Mouse (Mus musculus) erythroblast, embryonic 14.5 days (primary cell): Measurements from ENCODE around the gene Cys1. TPM values are rescaled to one million over a fixed set of nuclear protein-coding genes. Genes with fewer than 3 reads are reported as not detected.

ENCODE experiments used
- H3K27me3 ChIP-seq: 2 replicates; pipeline ENCODE4 v1.6.1; 2012; ENCODE audit warnings: inconsistent platforms; ENCODE audit not compliant: control insufficient read depth
- H3K36me3 ChIP-seq: 2 replicates; pipeline ENCODE4 v1.6.1; 2012; ENCODE audit warnings: mild to moderate bottlenecking, inconsistent platforms; ENCODE audit not compliant: control insufficient read depth
- H3K4me1 ChIP-seq: 2 replicates; pipeline ENCODE4 v1.6.1; 2012; ENCODE audit warnings: inconsistent platforms; ENCODE audit not compliant: control insufficient read depth
- H3K4me3 ChIP-seq: replicated peaks from 2 replicates; pipeline ENCODE3; 2012; ENCODE audit warnings: moderate library complexity, mild to moderate bottlenecking, inconsistent platforms
- H3K9me3 ChIP-seq: 2 replicates; pipeline ENCODE4 v1.6.1; 2012; ENCODE audit warnings: low read length, inconsistent platforms, mixed read lengths; ENCODE audit not compliant: control insufficient read depth
- GATA1 ChIP-seq: IDR thresholded peaks from 2 replicates; pipeline ENCODE4 v1.6.1; 2012; ENCODE audit warnings: low read length, inconsistent platforms, mixed read lengths
- TAL1 ChIP-seq: IDR thresholded peaks from 3 replicates; pipeline ENCODE4 v1.6.1; 2012; ENCODE audit warnings: low read length, inconsistent platforms, mixed read lengths
- polyA plus RNA-seq: library from polyadenylated mRNA; stranded (reverse); fragments of >175 nt; gene quantifications from 2 replicates; pipeline ENCODE4 v1.2.3, GENCODE M21; 2012

The Cys1 gene
- polyA plus RNA-seq, 1 experiment = not detected

DNA sequence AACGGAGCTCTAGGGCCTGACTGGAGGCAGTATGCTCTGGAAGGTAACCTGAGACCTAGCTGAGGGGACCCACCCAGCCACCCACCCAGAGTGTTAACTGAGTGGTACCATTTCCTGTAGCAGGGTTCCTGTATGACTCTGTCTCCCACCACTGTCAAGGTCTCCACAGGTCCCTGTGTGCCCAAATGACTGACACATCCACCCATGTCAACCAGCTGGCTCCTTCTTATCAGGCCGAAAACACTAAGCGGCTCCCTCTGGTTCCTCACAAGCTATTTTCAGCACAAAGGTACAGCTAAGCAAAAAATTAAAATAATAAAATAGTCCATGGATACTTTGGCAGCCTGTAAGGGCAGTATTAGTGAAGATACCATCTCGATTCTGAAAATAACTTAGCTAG is 47.4 kb downstream of the Cys1 start:
- H3K36me3 ChIP-seq = no peaks in the 10 kb centered on the region
- H3K4me3 ChIP-seq = no peak overlapping the region
- H3K9me3 ChIP-seq = no peaks in the 10 kb centered on the region
- TF ChIP-seq GATA1 = no peak
- no peak for TF ChIP-seq TAL1
- peaks cover 49% of the 10 kb centered on the region for H3K4me1 ChIP-seq
- H3K27me3 ChIP-seq = 0 out of 2 replicates have a peak, but pooled peaks cover 5% of the 10 kb centered on the region

DNA sequence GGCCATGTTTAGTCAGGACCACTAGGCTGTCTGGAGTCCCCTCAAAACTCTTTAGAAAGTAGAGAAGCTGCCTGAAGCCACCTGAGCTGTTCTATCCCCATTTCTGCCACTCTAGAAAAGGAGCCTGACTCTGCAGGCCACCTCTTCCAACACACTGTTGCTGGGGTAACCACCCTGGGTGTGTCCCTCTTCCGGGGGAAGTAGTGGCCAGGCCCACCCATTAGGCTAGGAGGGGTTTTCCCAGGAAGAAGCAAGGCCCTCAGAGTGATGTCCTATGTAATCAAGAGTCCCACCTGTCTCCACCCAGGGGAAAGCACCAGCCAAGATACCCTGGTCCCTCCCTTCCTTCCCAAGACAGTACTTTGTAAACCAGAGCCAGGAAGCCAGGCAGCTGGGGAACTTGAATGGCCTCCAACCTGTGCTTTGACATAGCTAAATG is 47.8 kb downstream of the Cys1 start:
- Histone ChIP-seq H3K36me3 (no peaks in the 10 kb centered on the region), H3K9me3 (no peaks in the 10 kb centered on the region), H3K27me3 (0 out of 2 replicates have a peak, but pooled peaks cover 5% of the 10 kb centered on the region), H3K4me1 (peaks cover 46% of the 10 kb centered on the region), H3K4me3 (no peak overlapping the region)
- no peak for TF ChIP-seq GATA1
- no peak for TF ChIP-seq TAL1

DNA sequence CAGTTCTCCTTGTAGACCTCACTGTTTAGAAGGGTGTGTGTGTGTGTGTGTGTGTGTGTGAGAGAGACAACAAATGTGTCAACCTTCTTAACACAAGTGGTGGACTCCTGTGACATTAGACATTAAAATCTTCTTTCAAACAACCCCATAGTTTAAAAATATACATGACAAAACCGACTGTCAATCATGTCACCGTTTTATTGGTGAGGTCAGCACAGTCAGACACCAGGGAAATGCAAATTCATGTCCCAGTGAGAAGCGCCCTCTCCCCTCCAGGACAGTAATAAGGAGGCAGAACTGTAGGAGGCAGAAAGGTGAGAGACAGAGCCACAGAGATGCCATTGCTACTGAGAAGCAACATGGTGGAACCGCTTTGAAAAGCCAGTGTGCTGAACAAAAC is 49.2 kb downstream of the Cys1 start:
- Histone ChIP-seq H3K27me3 (0 out of 2 replicates have a peak, but pooled peaks cover 5% of the 10 kb centered on the region), H3K4me1 (peaks cover 46% of the 10 kb centered on the region), H3K9me3 (no peaks in the 10 kb centered on the region), H3K4me3 (no peak overlapping the region), H3K36me3 (no peaks in the 10 kb centered on the region)
- TF ChIP-seq GATA1 (no peak), TAL1 (no peak)

DNA sequence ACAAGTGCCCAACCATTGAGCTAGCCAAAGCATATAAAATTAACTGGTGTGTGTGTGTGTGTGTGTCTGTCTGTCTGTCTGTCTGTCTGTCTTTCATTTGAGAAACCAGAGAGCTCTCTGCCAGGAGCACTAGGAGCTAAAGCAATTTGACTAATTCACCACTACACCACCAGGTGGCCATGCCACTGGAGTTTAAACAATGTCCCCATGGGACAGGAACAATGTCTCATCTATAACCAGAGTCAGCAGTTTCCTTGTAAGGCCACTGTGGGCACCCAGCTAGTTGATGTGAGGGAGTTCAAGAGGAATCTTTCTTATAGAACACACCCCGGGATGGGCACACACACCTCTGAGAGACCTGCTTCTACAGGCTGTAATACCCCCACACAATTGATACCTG is 51.4 kb downstream of the Cys1 start:
- H3K4me3 ChIP-seq = no peak overlapping the region
- H3K27me3 ChIP-seq = no peaks in the 10 kb centered on the region
- H3K36me3 ChIP-seq = no peaks in the 10 kb centered on the region
- H3K9me3 ChIP-seq = no peaks in the 10 kb centered on the region
- TF ChIP-seq TAL1 = no peak
- no peak for TF ChIP-seq GATA1
- H3K4me1 ChIP-seq = peaks cover 30% of the 10 kb centered on the region

DNA sequence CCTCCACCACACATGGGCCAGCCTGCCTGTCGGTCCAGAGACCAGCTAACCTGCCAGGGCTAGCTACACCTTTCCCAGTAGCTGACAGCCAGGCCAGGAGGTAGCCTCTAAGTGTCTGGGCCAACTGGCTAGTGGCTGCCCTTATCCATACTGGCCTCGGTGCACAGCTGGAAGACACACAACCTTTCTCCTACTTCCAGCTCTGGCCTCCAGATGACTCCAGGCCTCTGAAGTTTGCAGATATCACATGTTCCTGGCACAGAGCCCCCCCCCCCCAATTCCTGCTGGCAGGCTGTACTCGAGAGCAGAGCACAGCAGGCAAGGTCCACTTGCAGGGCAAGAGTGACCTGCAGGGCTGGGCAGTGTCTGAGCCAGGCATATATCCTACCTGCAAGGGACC is 54.4 kb downstream of the Cys1 start:
- peaks cover 5% of the 10 kb centered on the region; the same call in 1 of the 2 replicates for H3K27me3 ChIP-seq
- no peaks in the 10 kb centered on the region for H3K9me3 ChIP-seq
- TF ChIP-seq TAL1 (no peak), GATA1 (no peak)
- H3K4me1 ChIP-seq = peaks cover 4% of the 10 kb centered on the region
- H3K36me3 ChIP-seq = no peaks in the 10 kb centered on the region
- no peak overlapping the region for H3K4me3 ChIP-seq

DNA sequence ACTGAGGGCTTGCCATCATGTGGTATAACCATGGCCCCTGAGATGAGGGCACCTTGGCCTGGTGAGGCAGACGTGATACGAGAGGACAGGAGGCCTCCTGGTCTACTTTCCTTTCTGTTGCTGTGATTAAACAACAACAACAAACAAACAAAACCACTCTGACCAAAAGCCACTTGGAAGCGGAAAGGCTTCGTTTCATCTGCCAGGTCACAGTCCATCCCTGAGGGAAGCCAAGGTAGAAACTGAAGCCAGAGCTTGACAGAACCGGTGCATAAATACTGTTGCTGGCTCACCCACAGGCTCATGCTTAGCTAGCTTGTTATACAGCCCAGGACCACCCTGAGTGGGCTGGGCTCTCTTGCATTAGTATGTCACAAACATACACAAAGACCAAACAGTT is 55.2 kb downstream of the Cys1 start:
- H3K36me3 ChIP-seq = no peaks in the 10 kb centered on the region
- TF ChIP-seq GATA1 = no peak
- peaks cover 5% of the 10 kb centered on the region; the same call in 1 of the 2 replicates for H3K27me3 ChIP-seq
- H3K4me1 ChIP-seq = peaks cover 4% of the 10 kb centered on the region
- no peaks in the 10 kb centered on the region for H3K9me3 ChIP-seq
- H3K4me3 ChIP-seq = no peak overlapping the region

DNA sequence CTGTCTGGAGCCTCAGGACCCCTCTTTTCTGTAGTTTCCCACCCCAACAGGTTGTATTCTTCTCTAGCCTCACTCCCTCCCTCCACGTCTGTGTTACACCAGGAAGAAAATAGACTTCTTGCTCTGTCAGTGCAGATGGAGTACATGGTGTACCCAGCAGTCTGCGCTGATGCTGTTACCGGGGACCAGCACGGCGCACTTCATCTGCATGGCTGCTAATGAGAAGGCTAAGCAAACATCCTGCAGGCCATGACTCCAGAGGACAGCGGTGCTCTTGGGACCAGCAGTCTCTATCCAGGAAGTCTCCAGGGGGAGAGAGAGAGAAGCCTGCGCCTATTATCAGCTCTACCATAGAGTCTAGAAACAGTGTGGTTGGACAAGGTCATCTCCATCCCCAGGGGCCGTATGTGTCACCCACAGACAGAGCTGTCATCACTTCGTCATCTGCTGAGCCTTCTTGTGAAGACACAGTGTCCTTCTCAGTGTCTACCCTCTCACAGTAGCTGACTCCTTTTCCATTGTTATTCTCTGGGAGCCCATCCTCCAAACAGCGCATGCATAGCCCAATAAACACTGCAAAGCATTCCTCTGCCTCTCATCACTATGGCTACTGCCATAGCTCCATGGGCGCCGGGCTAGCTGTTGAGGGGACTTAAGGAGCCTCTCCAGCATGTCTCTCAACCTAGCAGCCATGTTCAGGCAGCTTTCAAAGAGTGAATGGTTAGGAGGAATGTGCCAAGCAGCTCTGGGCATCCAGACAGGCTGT is 57.9 kb downstream of the Cys1 start:
- peaks cover 5% of the 10 kb centered on the region; the same call in 1 of the 2 replicates for H3K27me3 ChIP-seq
- TF ChIP-seq TAL1 (no peak), GATA1 (no peak)

DNA sequence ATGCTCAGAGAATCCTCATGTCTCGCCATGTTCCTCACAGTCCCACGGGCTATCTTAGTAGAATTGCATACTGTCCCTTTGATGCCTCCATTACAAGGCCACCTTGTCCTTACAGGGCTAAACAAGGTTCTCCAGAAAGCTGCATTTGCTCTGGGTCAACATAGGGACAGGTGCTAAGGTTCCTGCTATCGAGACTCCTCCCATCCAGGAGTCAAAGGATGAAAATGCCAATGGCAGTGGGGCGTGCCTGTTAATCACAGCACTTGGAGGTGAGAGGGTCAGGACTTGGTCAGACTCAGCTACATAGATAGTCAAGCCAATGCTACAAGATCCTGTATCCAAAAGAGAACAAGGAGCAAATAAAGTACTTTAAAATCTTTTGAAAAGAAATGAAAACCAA is 62.2 kb downstream of the Cys1 start:
- Histone ChIP-seq H3K4me3 (no peak overlapping the region), H3K9me3 (no peaks in the 10 kb centered on the region), H3K27me3 (peaks cover 5% of the 10 kb centered on the region; the same call in 1 of the 2 replicates), H3K36me3 (no peaks in the 10 kb centered on the region), H3K4me1 (no peaks in the 10 kb centered on the region)
- TF ChIP-seq GATA1 (no peak), TAL1 (no peak)

More for the DNA sequence above, 57.9 kb downstream of the Cys1 start:
- Histone ChIP-seq H3K4me1 (no peaks in the 10 kb centered on the region), H3K4me3 (no peak overlapping the region), H3K36me3 (no peaks in the 10 kb centered on the region), H3K9me3 (no peaks in the 10 kb centered on the region)

Other genes with a start within 250 kb of the Cys1 start
- gene Taf1b, start 183.5 kb downstream of the Cys1 start, polyA plus RNA-seq = 0.08 TPM in 2 replicates
- 0.04 and 0.08 TPM in 2 replicates for gene Grhl1, start 109.5 kb downstream of the Cys1 start, polyA plus RNA-seq
- gene Klf11, start 30.5 kb downstream of the Cys1 start, polyA plus RNA-seq = 13.4 and 13.7 TPM in 2 replicates
- 77.0 and 84.2 TPM in 2 replicates for gene Rrm2, start 26.4 kb upstream of the Cys1 start, polyA plus RNA-seq
- 0.60 and 0.78 TPM in 2 replicates for gene Mboat2, start 149.1 kb upstream of the Cys1 start, polyA plus RNA-seq